Mouse (Mus musculus) layer of hippocampus, postnatal 14 days (tissue): Measurements from ENCODE around the gene Gcn1l1. TPM values are rescaled to one million over a fixed set of nuclear protein-coding genes. Genes with fewer than 3 reads are reported as not detected.

Experiments
- DNase-seq, 2 experiments: peaks; one replicate each; pipeline ENCODE4 v3.0.0; 2021 to 2022; ENCODE audit warnings: low spot score in 2 of 2, mixed read lengths in 1 of 2
- total RNA-seq, 2 experiments: library from RNA; stranded (reverse); gene quantifications; 2 replicates each; pipeline ENCODE4 v1.2.3; 2021

Gcn1l1 gene
- total RNA-seq, 2 experiments from 2014 or later, result 69.1 to 71.5 TPM

DNA sequence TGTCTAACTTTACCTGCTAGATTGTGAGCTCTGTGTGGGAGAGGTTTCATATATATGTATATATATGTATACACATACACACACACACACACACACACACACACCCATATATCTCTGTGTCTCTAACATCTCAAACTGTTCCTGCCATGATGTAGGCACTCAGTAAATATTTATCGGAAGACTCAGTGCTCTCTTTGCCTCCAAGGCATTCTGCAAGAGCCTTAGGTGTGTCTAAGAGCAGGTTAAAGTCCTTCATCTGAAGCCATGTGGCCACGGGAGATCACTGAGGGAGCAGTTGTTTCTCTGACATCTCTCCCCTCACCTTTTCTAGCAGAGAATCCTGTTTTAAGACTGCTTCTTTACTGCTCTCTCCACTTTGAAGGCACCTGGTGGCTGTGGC lies 26.5 kb downstream of the Gcn1l1 start:
- no peak for DNase-seq

GRCm38 (mm10) chr5:115603561-115603960 lies 38.5 kb downstream of the Gcn1l1 start:
- no peak for DNase-seq

DNA sequence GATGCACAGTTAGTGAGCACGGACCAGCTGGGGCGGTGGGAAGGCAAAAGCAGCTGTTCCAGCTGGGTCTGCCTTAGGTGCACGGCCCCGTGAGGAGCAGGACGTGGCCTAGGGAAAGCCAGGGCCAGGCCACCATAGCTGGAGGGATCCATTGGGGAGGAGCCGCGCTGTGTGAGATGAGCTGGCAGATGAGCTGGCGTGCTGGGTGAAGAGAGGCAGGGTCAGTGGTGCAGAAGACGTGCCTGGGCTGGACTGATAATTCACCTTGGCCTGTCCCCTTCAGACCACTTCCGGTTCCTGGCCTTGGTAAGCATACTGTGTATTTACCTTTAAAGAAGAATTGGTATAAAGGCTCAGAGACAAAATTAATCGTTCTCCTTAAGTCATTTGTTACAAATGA lies 46.5 kb downstream of the Gcn1l1 start:
- no peak for DNase-seq

DNA sequence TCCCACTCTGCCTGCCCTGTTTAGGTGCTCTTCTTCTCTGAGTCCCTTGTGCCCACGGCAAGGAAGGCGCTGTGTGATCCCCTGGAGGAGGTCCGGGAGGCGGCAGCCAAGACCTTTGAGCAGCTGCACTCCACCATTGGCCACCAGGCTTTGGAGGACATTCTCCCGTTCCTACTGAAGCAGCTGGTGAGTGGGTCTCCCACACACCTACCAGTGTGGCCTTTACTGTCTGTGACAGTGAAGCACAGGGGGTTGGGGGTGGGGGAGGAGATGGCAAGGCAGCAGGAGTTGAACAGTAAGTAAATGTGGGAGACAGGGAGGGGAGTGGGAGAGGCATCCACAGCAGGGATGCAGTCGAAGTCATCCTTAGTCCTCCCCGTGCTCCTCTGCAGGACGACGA lies 48.3 kb downstream of the Gcn1l1 start:
- no peak for DNase-seq

GRCm38 (mm10) chr5:115614948-115615347 lies 49.9 kb downstream of the Gcn1l1 start:
- DNase-seq, result no peak

GRCm38 (mm10) chr5:115619690-115620089 lies 54.6 kb downstream of the Gcn1l1 start:
- no peak for DNase-seq

DNA sequence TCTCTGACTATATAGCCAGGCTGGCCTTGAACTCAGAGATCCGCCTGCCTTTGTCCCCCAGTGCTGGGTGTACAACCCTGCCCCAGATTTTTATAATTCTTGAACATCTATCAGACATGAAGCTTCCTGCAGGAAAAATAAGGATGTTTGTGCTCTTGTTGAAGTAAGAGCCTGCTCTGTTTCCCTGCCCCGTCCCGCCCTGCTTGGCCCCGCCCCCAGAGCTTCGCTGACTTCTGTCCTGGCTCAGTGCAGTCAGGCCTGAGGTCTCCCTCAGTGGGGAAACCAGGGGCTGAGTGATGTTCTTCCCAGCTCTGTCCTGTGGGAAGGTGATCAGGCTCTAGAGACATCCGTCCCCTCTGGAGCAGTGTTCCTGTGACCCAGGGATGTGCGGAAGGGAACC lies 57.6 kb downstream of the Gcn1l1 start:
- no peak for DNase-seq

DNA sequence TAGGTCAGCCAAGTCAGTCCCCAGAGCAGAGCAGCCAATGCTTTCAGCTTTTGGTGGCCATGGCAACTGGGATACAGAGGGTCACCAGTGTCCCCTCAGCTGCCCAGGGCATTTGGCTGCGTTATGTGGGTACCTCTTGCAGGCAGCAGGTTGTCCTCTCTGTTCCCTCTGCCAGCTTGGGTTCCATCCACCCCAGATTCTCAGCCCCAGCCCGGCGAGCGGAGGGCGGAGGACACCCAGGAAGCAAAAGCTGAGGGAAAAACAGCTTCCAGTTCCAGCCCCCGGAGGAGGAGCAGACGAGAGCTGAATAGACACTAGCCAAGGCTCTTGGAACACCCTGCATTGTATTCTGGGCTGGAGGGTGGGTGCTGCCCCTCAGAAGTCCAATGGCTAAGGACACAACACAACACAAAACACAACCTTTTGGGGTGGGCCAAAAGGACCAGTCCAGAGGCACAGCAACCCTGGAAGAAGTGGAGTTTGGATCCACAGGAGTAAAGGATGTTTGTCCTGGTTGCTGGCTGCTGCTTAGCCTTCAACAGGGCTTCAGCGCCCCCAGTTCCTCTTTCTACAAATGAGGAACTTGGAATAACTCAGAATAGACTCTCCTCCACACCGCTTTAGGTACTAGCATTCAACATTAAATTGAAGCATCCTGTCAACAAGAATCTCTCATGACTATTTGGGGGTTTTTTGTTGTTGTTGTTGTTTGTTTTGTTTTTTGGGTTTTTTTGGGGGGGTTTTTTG lies 58.8 kb downstream of the Gcn1l1 start:
- peak; percentile 41 to 46 for DNase-seq

DNA sequence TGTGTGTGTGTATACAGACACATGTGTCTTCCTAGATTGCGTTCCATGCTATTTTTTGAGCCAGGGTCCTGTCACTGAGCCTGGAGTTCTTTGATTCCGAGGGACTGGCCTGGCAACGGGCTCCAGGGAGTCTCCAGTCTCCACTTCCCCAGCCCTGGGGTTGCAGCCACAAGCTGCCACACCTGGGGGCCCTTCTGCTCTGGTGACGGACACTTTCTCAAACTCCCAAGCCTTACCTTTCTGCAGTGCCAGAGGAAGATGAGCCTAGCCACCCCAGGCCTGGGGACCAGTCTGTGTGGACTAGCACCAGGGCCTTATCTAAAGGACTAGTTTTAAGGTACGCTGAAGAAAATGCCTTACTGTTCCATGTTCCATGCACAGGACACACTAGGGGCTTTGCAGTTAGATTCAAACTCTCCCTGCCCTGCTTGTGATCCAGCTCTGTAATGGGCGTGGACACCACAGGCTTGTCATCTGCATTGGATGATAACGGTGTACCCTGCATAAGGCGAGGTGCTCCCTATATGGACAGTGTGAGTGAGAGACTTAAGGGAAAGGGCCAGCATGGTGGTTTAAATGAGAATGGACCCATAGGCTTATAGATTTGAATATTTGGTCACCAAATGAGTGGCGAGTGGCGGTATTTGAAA lies 61.3 kb downstream of the Gcn1l1 start:
- no peak for DNase-seq

DNA sequence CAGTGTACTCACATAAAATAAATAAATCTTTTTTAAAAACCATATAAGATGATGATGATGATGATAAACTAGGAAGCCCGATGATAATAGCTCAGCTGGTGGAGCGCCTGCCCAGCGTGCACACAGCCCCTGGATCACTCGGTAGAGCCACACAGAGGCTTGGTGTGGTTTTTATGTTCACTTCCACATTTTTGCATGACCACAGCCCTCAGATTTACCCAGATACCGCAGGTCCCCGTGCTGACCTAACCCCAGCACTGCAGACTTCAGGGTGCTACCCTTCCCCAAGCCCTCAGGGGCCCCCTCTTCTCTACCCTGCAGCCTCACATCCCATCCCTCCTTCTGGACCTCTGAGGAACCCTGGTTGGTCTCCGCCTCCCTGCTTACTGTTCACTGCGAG lies 63.0 kb downstream of the Gcn1l1 start:
- no peak for DNase-seq

DNA sequence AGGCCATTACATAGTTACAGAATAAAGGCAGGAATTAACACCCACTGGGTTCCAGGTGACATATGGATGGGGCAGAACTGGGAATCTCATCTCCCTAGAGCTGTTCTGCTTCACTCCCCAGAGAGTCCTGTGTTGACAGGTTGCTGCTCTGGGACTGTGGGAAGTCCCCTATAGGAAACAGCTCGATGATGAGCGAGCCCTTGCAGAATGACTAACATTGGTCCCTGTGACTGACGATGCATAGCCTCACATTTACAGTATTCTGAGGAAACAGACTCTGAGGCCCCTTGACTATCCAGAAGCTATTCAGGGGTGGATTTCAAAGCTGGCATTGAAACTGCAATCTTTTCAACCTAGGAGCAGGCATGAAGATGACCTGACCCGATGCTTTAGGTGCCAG lies 64.6 kb downstream of the Gcn1l1 start:
- no peak for DNase-seq

GRCm38 (mm10) chr5:115630291-115630690 lies 65.2 kb downstream of the Gcn1l1 start:
- DNase-seq, result no peak

DNA sequence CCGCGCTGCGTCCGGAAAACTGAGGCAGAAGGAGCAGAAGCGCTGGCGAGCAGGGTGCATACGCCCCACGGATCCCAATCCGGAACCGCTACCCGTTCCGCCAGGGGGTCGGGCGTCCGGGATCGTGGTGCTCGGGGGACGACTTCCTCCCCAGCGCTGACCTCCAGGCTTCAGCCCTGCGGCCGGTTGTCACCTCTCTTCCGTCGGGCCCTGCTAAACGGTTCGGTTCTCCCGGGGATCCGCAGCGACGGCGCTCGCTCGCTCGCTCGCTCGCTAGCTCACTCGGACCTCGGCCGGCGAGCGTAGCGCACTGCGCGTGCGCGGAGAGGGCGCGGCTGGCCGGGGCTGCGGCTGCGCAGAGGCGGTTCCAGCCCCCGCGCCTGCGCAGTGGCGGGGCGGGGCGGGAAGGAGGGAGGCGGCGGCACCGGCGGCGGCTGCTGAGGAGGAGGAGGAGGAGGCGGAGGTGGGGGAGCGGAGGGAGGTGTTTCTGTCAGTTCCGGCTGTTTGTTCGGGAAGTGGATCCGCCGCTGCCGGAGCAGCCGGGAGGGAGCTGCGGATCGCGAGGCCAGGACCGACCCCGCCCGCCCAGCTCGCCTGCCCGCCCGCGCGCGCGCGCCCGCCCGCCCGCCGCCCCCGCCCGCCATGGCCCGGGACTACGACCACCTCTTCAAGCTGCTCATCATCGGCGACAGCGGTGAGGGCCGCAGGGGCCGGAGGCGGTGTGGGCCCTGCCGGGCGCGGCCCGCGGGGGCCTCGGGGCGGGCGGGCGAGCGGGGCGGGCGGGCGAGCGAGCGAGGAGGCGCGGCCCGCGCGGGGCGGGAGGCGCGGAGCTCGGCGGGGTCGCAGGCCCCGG lies 66.7 kb downstream of the Gcn1l1 start, which contains the start of gene Rab35:
Rab35 (plus strand) TSS at position 404 of the 853 bp plus-strand sequence.
- DNase-seq, result peak; percentile 89 to 94

- DNase-seq, result no peak
These were observed 67.3 kb downstream of the Gcn1l1 start for GRCm38 (mm10) chr5:115632358-115632714.

DNA sequence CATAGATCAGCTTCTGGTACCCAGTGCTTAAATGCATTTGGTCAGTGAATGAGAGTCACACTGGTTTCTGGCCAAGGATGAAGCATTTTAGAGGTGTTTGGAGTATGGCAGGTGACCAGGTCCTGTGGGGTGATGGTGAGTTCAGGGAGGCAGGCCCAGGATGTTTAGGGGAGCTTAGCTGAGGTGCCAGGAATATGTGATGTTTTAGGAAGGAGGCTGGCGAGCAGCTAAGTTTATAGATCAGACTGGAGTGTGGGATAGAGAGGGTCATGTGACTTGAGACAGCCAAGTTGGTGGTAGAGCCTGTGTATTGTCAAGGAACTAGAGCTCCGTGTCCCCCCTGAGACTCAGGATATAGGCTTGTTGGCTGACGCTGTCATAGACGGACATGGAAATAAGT lies 68.0 kb downstream of the Gcn1l1 start:
- DNase-seq, result no peak

GRCm38 (mm10) chr5:115634046-115634445 lies 69.0 kb downstream of the Gcn1l1 start:
- DNase-seq, result no peak

DNA sequence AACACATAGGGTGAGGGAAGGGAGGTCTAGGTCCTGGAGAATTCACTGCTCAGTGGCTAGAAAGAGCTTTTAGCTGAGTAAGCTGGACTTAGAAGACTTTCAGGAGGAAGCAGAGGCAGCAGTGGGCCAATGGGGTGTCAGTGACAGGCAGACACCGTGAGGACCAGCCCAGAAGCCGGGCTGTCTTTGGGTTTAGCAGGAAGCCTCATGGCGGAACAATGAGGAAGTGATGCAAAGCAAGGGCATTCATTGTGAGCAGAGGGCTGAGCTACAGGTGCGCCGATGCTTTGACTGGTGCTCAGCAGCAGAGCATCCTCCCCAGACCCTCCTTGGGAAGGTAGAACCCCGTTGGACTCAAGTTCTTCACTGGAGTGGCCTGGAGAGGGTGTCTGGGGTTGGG lies 70.5 kb downstream of the Gcn1l1 start:
- no peak for DNase-seq

DNA sequence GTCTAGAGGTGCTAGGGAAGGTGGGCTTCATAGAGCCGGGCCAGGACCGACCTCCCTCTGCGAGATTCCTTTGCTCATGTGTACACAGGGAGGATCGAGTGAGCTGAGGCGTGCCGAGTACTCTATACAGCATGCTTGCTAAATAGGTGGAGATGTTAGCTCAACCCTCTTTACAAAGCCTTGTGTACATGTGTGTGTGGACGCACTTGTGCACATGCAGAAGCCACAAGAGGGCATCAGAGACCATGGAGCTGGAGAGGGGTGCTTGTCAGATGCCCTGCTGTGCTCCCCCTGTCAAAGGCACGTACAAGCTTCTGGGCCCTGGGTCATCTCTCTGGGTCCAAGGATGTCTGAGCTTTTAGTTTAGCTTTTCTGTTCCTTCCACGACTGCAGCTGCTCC lies 79.1 kb downstream of the Gcn1l1 start:
- no peak for DNase-seq

- no peak for DNase-seq
These were observed 83.8 kb downstream of the Gcn1l1 start for GRCm38 (mm10) chr5:115648876-115649275.

DNA sequence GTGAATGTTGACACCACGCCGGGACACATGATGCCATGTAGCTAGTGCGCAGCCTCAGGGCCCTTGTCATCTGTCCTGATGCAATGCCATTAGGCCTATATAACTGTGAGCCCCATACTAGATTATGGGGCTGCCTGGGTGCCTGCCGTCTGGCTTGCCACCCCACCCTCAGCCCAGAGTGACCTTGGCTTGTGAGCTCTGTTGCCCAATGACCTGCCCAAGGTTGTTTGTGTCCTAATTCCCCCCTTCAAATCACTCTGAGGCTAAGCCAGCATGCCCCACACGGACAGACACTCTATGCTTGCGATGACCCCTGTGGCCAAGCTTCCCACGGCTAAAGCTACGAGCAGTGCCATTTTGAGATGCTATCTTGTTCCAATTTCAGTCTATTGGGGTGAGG lies 84.6 kb downstream of the Gcn1l1 start:
- DNase-seq, result no peak

DNA sequence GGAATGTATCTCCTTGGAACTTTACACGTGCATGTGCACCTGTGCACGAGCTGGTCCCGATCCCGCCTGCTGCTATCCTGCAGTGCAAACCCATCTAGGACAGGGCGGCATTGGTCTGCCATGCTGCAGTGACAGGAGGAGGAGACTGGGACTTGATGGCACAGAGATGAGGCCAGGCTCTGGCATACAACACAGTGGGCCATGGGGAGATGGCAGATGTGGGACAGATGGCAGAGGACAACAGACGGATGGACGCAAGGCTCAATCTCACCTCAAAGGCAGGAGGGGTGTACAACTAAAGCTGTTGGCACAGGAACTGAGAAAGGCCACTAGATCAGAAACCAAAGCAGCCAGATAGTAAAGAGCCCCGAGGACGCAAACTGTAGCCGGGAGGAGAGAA lies 85.8 kb downstream of the Gcn1l1 start:
- DNase-seq, result no peak

GRCm38 (mm10) chr5:115651821-115652220 lies 86.8 kb downstream of the Gcn1l1 start:
- no peak for DNase-seq
